Mouse (Mus musculus) heart, adult 2 months (tissue): Measurements from ENCODE around the gene Alpl.

Experiments
- CTCF ChIP-seq: fragments of 200-600 bp; IDR thresholded peaks from 2 replicates; pipeline ENCODE4 v1.8.1; 2022; ENCODE audit warnings: antibody characterized with exemption, mild to moderate bottlenecking, moderate library complexity
- POLR2A ChIP-seq: fragments of 200-500 bp; IDR thresholded peaks from 2 replicates; pipeline ENCODE4 v1.6.1; 2011; ENCODE audit warnings: mild to moderate bottlenecking, low read depth, low read length, control low read depth; ENCODE audit not compliant: insufficient read depth

- TF ChIP-seq CTCF, result no peak
- no peak for TF ChIP-seq POLR2A
These were observed 95.2 kb downstream of the Alpl start for GRCm38 (mm10) chr4:137700960-137701359.
